Mouse (Mus musculus): ENCODE results near the gene Mgat5. TPM values are rescaled to one million over a fixed set of nuclear protein-coding genes. Genes with fewer than 3 reads are reported as not detected.

Mgat5 gene
- total RNA-seq, 2 experiments from 2014 or later: 5.9 to 6.1 TPM

DNA sequence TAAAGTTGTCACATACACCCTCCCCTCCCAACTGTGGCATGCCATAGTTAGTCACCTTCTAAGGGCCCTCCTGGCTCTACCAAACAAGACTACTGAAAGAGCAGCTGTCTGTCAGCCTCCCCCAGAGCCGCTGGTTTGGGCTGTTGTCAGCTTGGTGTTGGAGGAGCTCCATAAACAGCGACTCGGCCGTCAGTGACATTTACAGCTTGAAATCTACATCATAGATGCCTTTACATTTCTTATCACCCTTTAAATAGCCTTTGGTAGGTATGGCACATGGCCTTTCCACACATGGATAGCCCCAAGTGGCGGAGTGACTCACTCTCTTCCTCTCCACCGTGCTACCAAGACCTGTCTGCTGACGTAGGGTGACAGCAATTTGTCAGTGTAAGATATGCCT is 46.9 kb downstream of the Mgat5 start:
- no peak for DNase-seq (ENCODE audit: low spot score in 2 of 2)

DNA sequence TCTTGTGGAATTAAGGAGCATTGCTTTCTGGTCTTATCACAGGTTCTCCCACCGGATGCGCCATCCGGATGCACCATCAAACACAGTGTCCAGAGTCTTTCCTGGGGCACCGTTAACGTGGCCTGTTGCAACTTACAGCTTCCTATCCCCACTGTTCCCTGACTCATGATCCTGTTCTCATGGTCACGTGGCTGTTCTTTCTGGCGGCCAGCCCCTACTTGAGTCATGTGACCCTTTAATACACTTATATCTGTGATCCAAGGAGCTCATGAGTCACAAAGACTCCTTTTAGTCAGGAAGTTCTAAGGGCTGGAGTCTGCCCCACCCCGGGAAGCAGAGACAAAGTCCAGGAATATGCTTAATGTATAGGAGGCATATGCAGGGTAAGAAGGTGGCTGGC is 52.2 kb downstream of the Mgat5 start:
- DNase-seq (ENCODE audit: low spot score in 2 of 2): no peak

DNA sequence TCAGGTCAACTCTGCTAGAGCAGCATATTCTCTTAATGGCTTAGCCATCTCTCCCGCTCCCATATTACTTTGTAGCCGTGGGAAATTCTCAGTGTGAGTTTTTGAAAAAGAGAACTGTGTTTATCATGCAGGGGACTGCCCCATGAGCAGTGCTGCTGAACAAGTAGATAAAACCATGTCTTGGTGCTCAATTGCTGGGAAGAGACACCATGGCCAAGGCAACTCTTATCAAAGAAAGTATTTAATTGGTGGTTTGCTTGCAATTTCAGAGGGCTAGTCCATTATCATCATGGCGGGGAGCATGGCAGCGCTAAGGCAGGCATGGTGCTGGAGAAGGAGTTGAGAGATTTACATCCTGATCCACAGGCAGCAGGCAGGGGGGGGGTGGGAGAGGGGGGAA is 54.9 kb downstream of the Mgat5 start:
- DNase-seq (ENCODE audit: low spot score in 2 of 2): no peak

DNA sequence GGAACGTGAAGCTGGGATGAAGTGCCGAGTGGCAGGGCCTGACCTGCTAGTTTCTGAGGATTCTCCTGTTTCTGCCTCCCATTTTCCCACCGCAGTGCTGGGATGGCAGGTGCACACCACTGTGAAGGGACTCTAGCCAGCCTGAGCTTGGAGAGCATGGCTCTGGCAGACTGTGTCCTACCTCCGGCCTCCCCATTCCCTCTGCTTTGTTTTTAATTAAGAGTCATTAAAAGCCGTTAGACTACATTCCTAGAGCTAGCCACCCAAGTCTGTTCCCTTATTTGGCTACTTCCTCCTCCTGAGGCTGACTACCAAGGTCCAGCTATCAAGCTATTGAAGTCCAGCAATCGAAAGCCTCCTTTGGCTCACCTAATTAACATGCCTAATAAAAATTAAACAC is 56.2 kb downstream of the Mgat5 start:
- DNase-seq (ENCODE audit: low spot score in 2 of 2): no peak

DNA sequence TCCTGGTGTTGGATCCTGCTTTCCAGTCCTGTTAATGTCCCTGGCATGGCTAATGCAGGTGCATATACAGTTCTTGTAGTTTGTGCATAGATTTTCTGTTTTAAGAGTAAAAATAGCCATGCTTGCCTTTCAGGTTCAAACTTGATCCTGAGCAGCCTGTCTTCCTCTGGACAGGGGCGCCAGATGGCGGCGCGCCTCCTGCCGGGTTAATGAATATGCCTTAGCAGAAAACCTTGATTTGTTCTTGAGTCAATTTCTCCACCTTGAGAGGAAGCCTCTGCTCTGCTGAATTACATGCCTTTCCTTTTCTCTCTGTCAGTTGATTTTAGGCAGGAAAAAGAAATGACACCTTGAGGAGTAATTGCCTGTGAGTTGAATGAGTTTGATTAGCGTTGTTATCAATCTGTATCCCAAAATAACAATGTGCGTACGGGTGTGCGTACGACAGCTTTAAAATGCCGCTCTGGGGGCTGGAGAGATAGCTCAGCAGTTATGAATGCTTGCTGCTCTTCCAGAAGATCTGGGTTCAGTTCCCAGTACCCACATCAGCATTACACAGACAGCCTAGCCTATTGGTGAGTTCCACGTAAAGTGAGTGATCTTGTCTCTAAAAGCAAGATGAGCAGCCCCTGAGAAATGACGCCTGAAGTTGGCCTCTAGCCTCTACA is 57.5 kb downstream of the Mgat5 start:
- no peak for DNase-seq (ENCODE audit: low spot score in 2 of 2)

DNA sequence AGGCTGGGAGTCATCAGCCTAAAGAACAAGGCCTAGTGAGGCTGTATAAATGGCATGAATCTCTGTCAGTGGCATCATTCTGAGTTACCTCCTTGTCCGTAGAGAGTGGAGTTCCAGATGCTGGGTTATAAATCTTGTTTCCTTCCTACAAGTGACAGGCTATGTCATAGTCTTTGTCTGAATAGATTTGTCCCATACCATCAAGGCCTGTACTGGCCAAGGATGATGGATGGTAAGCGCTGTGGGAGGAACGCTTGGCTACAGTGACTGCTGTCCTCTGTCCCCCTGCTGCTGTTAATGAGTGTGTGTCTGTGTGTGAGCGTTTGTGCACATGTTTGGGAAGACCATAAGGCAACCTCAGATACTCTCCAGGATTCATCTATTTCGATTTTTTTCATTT is 63.2 kb downstream of the Mgat5 start:
- DNase-seq (ENCODE audit: low spot score in 2 of 2): no peak

DNA sequence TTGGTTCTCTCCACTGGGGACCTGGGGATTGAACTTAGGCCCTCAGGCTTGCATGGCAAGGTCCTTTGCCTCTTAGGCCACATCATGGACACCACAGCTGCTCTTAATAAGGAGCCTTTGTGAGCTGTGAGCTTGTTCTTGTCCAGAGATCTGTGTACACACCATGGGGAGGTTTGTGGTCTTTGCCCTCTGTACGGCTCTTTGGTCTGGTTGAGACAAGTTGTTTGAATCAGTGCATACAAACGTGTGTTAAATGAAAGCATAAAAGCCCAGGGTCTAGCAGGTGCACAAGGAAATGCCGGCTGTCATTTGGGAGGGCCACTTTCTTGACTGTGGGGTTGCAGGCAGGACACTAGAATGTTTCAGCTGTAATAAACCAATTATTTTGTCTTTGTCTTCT is 64.5 kb downstream of the Mgat5 start:
- no peak for DNase-seq (ENCODE audit: low spot score in 2 of 2)

DNA sequence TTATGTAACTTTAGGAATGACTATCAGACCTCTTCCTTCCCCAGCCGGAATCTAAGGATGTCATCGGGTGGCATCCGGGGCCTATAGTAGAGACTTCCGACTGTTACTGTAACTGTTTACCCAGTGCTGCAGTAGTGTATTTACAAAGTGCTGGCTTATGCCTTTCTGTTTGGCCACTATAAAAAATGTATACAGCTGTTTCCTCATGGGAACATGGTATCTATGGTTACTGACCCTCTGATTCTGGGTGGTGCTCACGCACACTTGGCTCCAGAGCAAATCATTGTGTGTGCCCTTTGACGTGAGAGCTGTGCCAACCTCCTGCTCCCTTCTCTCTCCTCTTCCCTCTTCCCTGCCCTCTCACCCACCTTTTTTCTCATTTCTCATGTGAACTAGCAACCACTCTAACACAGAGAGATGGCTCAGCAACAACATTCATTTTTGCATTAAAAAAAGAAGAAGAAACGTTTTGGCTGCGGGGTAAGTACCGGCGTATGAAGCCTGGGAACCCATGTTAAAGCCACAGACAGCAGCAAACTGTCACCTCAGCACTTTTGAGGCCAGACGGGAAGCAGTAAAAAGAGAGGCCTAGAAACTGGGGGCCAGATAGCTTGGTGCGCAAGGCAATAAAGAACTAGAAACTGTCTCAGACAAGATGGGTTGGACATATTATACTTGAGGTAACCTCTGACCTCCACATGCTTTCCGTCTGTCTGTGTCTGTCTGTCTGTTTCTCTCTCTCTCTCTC is 65.6 kb downstream of the Mgat5 start:
- no peak for DNase-seq (ENCODE audit: low spot score in 2 of 2)

DNA sequence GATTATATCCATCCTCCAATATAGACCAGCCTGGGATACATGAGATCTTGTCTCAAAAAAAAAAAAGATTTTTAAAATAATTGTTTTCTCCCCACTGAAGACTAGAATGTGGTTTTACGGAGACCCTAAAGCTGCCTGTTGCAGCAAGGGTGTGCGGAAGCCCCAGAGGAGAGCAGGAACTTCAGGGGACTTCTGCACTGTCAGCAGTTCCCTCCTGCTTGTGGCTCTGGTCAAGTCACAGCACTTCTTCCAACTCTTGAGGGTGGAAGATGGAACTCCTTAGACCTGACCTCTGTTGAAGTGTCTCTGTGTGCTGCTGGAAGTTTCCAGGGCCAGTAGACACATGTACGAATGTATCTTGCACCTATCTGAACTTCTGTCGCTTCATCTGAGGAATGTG is 66.3 kb downstream of the Mgat5 start:
- DNase-seq (ENCODE audit: low spot score in 2 of 2): no peak

DNA sequence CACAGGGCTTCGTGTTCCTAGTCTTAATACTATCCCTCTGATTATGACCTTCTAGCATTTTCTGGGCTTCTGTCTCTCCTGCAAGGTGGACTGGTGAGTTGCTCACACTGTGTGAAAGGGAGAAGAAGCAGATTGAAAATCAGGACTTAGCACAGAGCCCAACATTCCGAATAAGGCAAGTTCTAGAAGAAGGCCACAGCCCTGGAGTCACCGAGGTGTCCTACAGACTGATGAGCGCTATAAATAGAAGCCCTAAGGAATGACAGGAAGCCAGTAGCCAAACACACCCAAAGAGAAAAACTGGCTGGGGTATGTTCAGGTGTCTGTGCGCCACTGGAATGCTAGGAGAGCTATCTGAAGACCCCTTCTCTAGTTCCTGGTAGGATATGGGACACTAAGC is 68.5 kb downstream of the Mgat5 start:
- DNase-seq (ENCODE audit: low spot score in 2 of 2): no peak

DNA sequence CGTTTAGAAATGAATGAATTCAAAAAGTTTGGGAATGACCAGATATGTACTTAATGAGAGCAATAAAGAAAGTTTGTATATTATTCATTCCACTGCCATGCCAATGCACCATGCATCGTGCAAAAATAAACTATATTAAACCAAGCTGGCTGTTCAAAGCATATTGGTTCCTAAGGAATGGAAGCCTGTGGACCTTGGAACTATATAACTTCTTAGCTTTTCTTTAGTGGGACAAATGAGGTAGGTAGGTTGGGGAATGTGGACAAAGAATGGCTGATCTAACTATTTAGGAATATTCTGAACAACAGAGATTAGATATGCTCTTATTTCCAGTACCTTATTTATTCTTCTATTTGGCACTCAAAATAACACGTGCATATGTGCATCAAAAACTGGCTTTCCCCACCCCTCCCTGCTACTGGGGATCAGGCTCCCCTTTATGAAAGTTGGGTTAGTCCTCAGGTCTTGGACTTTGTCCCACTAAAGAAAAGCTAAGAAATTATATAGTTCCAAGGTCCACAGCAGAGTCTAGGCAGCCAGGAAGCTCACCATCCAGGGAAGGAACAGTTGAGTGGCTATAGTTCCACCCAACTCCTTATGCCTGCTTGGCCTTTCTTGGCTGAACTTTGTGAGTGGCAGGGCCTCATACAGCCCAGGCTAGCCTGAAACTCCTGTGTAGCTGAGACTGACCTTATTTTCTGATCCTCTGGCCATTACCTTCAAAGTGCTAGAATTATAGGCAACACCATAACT is 70.9 kb downstream of the Mgat5 start:
- no peak for DNase-seq (ENCODE audit: low spot score in 2 of 2)

DNA sequence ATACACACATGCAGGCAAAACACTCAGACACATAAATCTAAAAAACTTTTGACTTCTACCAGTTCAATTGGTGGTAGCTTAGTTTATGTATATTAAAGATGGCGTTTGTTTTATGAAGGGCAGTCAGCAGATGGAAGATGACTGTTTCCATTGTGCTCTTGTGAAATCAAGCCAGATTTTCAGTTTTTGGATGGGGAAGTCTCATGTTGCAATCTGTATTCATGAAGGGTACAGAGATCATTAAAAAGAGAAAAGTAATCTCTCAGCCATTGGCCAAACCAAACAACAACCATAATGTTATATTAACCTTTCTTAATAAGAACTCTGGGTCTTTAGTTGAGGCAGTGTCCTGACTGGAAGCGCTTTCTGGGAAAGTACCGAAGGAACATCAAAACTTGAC is 73.3 kb downstream of the Mgat5 start:
- no peak for DNase-seq (ENCODE audit: low spot score in 2 of 2)

DNA sequence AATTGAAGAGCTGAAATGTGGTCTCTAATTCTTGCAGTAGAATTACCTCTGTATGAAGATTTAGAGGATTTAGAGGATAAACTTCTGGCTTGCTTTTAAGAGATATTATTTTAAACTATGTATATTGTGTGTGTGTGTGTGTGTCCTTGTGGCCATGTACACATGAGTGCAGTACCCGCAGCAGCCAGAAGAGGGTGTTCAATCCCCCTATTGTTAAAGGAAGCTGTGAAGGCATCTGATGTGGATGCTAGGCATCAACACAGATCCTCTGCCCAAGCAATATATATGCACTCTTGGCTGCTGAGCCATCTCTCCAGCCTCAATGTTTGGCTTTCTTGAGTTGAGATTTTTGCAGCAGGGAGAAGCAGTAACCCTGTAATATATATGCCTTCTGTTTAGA is 75.4 kb downstream of the Mgat5 start:
- no peak for DNase-seq (ENCODE audit: low spot score in 2 of 2)

DNA sequence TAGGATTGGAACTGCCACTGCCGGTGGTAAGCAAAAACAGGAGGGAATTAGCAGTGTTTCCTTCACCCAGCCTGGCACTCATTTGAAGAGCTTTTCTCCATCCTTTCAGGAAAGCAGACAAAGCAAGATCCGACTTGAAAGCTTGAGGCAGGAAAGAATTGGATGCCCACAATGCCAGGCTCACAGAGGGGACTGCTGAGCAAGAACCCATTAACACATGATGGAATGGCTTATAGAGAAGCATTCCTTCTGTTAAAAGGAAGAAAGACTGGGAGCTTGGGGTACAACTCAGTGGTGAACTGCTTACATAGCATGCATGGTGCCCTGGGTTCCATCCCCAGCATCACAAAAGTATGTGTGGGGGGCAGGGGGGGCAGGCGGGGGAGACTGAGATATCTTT is 80.2 kb downstream of the Mgat5 start:
- no peak for DNase-seq (ENCODE audit: low spot score in 2 of 2)

DNA sequence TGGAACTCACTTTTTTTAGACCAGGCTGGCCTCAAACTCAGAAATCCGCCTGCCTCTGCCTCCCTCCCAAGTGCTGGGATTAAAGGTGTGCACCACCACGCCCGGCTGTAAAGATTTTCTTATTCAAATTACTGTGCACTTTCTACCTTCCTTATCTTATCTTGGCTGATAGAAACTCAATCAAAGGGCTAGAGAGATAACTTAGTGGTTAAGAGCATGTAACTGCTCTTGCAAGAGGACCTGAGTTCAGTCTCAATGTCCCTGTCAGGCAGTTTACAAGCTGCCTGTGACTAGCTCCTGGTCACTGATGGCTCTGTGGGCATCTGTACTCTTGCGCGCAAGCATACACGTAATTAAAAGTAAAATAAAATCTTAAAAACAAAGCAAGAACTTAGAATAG is 82.7 kb downstream of the Mgat5 start:
- DNase-seq (ENCODE audit: low spot score in 2 of 2): no peak

DNA sequence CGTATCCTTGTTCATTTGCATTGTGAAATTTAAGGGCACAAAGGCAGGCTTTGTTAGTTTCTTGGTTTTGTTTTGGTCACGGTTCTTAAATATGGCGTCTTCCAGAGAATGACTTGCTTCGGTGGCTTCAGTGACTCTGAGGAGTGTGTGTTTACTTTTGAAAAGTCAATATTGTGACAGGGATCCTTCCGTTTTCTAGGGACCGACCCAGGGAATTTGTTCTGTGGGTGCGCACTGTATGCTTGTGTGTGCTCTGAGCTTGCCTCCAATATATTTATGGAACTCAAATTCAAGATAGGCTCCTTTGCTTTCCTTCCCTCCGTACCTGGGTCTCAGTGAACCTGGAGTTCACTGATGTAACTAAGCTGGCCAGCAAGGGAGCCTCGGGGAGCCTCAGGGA is 86.1 kb downstream of the Mgat5 start:
- DNase-seq (ENCODE audit: low spot score in 2 of 2): no peak

DNA sequence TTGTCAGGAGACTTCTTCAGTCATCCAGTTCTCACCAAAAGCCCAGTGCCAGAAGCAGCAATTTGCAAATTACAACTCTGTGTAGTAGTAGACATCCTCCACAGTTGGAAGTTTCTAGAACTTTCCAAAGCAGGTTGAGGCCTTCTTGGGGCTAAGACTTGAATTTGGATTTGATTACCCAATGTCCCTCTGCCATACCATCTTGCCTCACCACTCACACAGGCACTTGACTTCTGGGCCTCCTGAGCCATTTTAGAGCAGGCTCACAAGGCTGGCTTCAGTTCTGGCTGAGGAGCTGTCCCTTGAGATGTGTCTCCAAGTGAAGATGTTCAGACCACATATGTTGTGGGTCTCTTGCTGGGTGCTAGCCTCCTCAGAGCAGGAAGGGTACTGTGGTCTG is 86.9 kb downstream of the Mgat5 start:
- DNase-seq (ENCODE audit: low spot score in 2 of 2): no peak

DNA sequence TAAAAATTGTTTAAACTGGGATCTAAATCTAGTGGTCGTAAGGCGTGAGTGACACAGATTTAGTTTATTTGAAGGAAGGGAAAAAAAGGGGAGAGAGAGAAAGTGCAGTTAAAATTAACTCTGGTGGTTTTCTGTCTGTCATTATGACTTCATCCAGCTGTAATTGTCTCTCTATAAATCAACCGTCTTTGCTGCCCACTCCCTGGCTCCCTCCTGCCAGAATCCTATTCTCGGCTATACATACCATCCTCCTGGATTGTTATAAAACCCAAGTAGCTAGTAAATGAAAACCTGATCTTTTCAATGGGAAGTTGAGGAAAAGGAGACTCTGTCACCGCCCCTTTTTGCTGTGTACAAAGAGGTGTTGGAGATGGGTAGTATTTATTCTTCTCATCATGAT is 88.5 kb downstream of the Mgat5 start:
- no peak for DNase-seq (ENCODE audit: low spot score in 2 of 2)

DNA sequence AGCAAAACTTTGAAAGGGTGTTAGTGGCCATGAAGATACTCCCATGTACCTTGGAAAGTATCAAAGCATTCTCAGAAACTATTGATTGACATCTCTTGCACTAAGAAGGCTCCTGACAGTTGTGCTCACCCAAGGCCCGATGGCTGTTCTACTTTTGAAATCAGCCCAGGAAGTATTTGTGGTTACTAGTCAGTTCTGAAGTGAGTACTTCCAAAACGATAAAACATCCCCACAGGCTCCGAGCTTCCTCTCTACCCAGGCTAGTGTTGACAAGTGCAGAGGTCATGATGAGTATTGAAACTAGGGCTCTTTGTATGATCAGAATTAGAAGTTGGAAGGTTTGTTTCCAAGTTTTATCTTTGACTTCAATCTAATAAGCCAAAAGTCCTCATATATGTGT is 92.0 kb downstream of the Mgat5 start:
- DNase-seq (ENCODE audit: low spot score in 2 of 2): no peak

DNA sequence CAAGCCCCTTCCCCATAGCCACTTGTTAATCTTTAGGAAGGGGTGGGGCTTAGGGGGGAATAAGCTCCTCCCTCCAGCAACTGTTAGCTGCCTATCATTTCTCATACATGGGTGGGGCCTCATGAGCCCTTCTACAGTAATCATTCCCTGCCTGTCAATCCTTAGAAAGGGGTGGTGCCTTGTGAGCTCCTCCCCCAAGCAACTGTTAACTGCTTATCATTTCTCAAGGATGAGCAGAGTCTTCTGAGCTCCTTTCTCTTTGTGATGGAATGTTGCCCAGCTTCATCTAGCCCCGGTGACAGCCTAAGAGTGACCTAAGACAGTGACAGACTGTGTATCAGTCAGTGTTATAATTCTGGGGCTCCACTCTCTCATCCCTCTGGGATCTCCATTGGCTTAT is 95.0 kb downstream of the Mgat5 start:
- no peak for DNase-seq (ENCODE audit: low spot score in 2 of 2)

DNA sequence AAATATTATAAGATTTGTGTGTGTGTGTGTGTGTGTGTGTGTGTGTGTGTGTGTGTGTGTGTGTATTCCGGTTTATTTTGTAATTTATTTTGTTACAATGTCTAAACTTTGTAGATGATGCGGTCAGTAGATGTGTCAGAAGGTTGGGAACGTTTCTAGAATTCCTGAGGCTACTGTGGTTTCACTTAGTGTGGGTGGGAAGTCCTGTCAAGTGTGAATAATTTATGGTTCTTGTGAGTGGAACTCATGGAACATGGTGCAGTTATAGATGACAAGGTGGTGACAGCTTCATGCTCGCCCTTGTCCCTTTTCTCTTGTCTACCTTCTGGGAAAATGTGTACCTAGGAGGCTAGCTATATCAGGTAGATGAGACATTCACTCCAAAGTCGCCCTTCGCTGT is 96.2 kb downstream of the Mgat5 start:
- DNase-seq (ENCODE audit: low spot score in 2 of 2): no peak

DNA sequence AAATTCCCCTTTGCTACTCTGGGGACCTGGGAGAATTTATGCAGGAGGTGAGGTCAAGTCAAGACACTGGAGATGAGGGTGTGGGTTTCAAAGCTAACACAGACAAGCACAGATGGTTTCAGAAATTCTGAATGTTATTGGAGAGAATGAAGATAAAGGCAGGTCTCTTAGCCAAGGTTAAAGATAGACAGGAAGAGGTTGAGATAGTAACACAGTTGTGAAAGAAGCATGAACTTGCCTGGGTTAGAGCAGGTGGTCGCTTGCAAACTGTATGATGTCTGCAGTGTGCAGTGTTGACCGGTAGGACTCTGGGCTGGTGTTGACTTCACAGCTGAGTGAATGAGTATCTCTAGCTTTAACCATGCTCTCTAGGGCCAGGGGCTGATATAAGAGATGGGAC is 97.8 kb downstream of the Mgat5 start:
- no peak for DNase-seq (ENCODE audit: low spot score in 2 of 2)

DNA sequence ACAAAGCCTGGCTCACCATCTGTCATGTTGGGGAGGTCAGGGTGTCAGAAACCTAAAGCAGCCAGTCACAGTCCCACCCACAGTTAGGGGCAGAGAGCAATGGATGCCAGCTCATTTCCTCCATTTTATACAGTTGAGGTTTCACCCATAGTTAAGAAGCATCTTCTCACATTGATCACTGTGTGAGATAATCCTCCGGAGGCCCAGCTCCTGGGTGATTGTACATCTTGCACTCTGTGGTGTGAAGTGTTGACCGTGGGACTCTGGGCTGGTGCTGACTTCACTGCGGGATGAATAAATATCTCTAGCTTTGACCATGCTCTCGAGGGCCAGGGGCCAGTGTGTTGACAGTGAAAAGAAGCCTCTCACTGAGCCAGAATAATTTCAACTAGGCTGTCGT is 99.0 kb downstream of the Mgat5 start:
- no peak for DNase-seq (ENCODE audit: low spot score in 2 of 2)

All from gastrocnemius, postnatal 4 days (tissue).